In the genomic region with DNA sequence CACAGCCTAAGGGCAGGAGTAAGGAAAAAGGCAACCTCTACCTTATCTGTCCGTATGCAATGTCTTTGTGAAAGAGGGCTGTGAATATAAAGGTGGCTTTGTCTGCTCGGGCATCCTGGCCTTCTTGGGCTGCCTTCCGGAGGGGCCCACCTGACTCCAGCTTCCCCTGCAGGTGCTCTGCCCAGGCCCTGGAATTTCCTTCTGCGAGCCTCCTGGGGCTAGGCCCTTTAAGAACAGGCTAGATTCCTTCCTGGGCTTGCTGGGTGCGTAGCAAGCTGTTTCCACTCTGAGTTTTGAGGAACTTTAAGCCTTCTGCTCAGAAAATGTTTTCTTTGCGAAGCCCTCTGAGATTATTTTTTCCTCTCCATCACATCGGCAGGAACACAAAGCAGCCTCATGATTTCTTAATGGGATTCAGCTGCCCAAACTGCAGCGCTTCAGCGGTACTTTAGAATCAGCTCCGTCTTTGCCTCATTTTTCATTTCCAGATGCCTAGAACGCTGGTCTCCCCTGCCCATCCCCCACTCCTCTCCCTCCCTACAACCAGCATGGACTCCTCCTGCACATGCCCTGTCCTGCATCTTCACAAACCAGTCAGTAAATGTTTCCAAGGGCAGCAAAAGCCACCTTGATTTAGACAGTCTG, we compare ENCODE assay signal across 7 mouse cellular contexts.
DNase-seq lines count a peak whose midpoint lies in the region; ATAC-seq and TF ChIP-seq lines count a peak whose summit lies in the region.

No protein-coding gene starts in this region.

- peak overlapping the region; percentile 48 for H3K27ac ChIP-seq in lung, embryonic 16.5 days (ENCODE audit: low read length)
- H3K27ac ChIP-seq in forebrain, embryonic 16.5 days (ENCODE audit: low read length) = 0 out of 2 replicates have a peak overlapping the region, but pooled peaks have one; percentile 4
- H3K27ac ChIP-seq in hindbrain, postnatal 0 days = peak overlapping the region; percentile 41; the same call in 1 of the 2 replicates
- H3K27ac ChIP-seq in midbrain, postnatal 0 days (ENCODE audit: low read depth, low read length) = 0 out of 2 replicates have a peak overlapping the region, but pooled peaks have one; percentile 32

- no peak for TF ChIP-seq CTCF in hindbrain, postnatal 0 days (IDR thresholded peaks at IDR 0.05; ENCODE audit: low read depth)
- no peak for TF ChIP-seq CTCF in midbrain, postnatal 0 days (IDR thresholded peaks at IDR 0.05)

- WGBS in lung, embryonic 16.5 days = 23% methylated on average over 11 of the region's 11 CpGs
- WGBS in forebrain, embryonic 16.5 days = 28% methylated on average over 11 of the region's 11 CpGs
- WGBS in hindbrain, postnatal 0 days = 30% methylated on average over 11 of the region's 11 CpGs
- WGBS in midbrain, postnatal 0 days = 21% methylated on average over 11 of the region's 11 CpGs

- no peaks in the 10 kb centered on the region for H3K27me3 ChIP-seq in lung, embryonic 16.5 days (ENCODE audit: control insufficient read depth, insufficient read depth, low read depth, low read length)
- no peaks in the 10 kb centered on the region for H3K27me3 ChIP-seq in forebrain, embryonic 16.5 days (replicated peaks; ENCODE audit: control insufficient read depth, insufficient read depth, low read length)
- no peaks in the 10 kb centered on the region for H3K27me3 ChIP-seq in hindbrain, postnatal 0 days (ENCODE audit: insufficient read depth, low read length)
- H3K27me3 ChIP-seq in midbrain, postnatal 0 days (ENCODE audit: insufficient read depth, low read length) = no peaks in the 10 kb centered on the region

- no peak overlapping the region for H3K4me3 ChIP-seq in lung, embryonic 16.5 days (ENCODE audit: low read length)
- no peak overlapping the region for H3K4me3 ChIP-seq in forebrain, embryonic 16.5 days (replicated peaks; ENCODE audit: low read length)
- no peak overlapping the region for H3K4me3 ChIP-seq in hindbrain, postnatal 0 days (ENCODE audit: low read length)
- no peak overlapping the region for H3K4me3 ChIP-seq in midbrain, postnatal 0 days (ENCODE audit: low read depth, low read length)

- H3K4me1 ChIP-seq in lung, embryonic 16.5 days (replicated peaks; ENCODE audit: control insufficient read depth, insufficient read depth, low read length) = peaks cover 4% of the 10 kb centered on the region; the same call in 1 of the 2 replicates
- peaks cover 3% of the 10 kb centered on the region for H3K4me1 ChIP-seq in forebrain, embryonic 16.5 days (replicated peaks; ENCODE audit: control insufficient read depth, insufficient read depth, low read length)
- peaks cover 8% of the 10 kb centered on the region for H3K4me1 ChIP-seq in hindbrain, postnatal 0 days (ENCODE audit: insufficient read depth, low read length)
- peaks cover 8% of the 10 kb centered on the region; the same call in 1 of the 2 replicates for H3K4me1 ChIP-seq in midbrain, postnatal 0 days (ENCODE audit: insufficient read depth, low read length)

- ATAC-seq in lung, embryonic 16.5 days (ENCODE audit: low read depth) = peak; percentile 77; the same call in 1 of the 2 replicates
- 0 out of 2 replicates have a peak, but pooled peaks have one; percentile 27 for ATAC-seq in forebrain, embryonic 16.5 days
- ATAC-seq in hindbrain, postnatal 0 days = peak; percentile 49; the same call in 1 of the 2 replicates
- no peak for ATAC-seq in midbrain, postnatal 0 days (ENCODE audit: low FRiP score)

- H3K9me3 ChIP-seq in lung, embryonic 16.5 days (ENCODE audit: control insufficient read depth, low read length) = no peaks in the 10 kb centered on the region
- no peaks in the 10 kb centered on the region for H3K9me3 ChIP-seq in forebrain, embryonic 16.5 days (ENCODE audit: control insufficient read depth, low read length)
- no peaks in the 10 kb centered on the region for H3K9me3 ChIP-seq in hindbrain, postnatal 0 days (ENCODE audit: low read length)
- no peaks in the 10 kb centered on the region for H3K9me3 ChIP-seq in midbrain, postnatal 0 days (ENCODE audit: low read length)

- no peaks in the 10 kb centered on the region for H3K36me3 ChIP-seq in lung, embryonic 16.5 days (ENCODE audit: control insufficient read depth, insufficient read depth, low read length)
- H3K36me3 ChIP-seq in forebrain, embryonic 16.5 days (ENCODE audit: control insufficient read depth, insufficient read depth) = no peaks in the 10 kb centered on the region
- H3K36me3 ChIP-seq in hindbrain, postnatal 0 days (ENCODE audit: insufficient read depth, low read length) = no peaks in the 10 kb centered on the region
- no peaks in the 10 kb centered on the region for H3K36me3 ChIP-seq in midbrain, postnatal 0 days (ENCODE audit: insufficient read depth, low read length)

- DNase-seq in lung, postnatal 10 days = no peak
- peak; percentile 44 for DNase-seq in hindbrain, postnatal 0 days (ENCODE audit: low spot score)
- DNase-seq in midbrain, postnatal 0 days (ENCODE audit: low spot score) = peak; percentile 48
- DNase-seq in thymus, postnatal 0 days (ENCODE audit: low spot score) = no peak
- no peak for DNase-seq in cerebellum, postnatal 14 days

- H3K9ac ChIP-seq in lung, embryonic 16.5 days (ENCODE audit: low read length) = no peak overlapping the region
- H3K9ac ChIP-seq in forebrain, embryonic 16.5 days (replicated peaks; ENCODE audit: low read depth, low read length) = 0 out of 2 replicates have a peak overlapping the region, but pooled peaks have one; percentile 15
- no peak overlapping the region for H3K9ac ChIP-seq in hindbrain, postnatal 0 days (replicated peaks; ENCODE audit: low read length)
- H3K9ac ChIP-seq in midbrain, postnatal 0 days (replicated peaks; ENCODE audit: low read length, poor library complexity, severe bottlenecking) = no peak overlapping the region

- no peak overlapping the region for H3K4me2 ChIP-seq in lung, embryonic 16.5 days (ENCODE audit: low read depth, low read length)
- H3K4me2 ChIP-seq in forebrain, embryonic 16.5 days (ENCODE audit: low read length) = no peak overlapping the region; the same call in 1 of the 2 replicates
- 0 out of 2 replicates have a peak overlapping the region, but pooled peaks have one; percentile 0 for H3K4me2 ChIP-seq in hindbrain, postnatal 0 days (ENCODE audit: low read depth, low read length)
- peak overlapping the region; percentile 9; the same call in 1 of the 2 replicates for H3K4me2 ChIP-seq in midbrain, postnatal 0 days (ENCODE audit: low read depth, low read length, poor library complexity, severe bottlenecking)

Comparison
In these comparisons a context has a peak if more than half of its experiments do, and no peak if none do; other contexts are left out.
1. H3K4me2 ChIP-seq: peak in hindbrain, postnatal 0 days (single experiment) and midbrain, postnatal 0 days (single experiment); none in lung, embryonic 16.5 days (single experiment) and forebrain, embryonic 16.5 days (single experiment).
2. DNase-seq: peak in hindbrain, postnatal 0 days (single experiment) and midbrain, postnatal 0 days (single experiment); none in lung, postnatal 10 days (single experiment), thymus, postnatal 0 days (single experiment) and cerebellum, postnatal 14 days (0 of 2).
3. Peak in every context shown above with its lines, with median percentiles within 50 percentile points of each other: H3K27ac ChIP-seq.